Mouse (Mus musculus) intestine, postnatal 0 days (tissue): Measurements from ENCODE around the gene Gm44973. TPM values are rescaled to one million over a fixed set of nuclear protein-coding genes. Genes with fewer than 3 reads are reported as not detected.

Source experiments
- ATAC-seq: fragments of 200-750 bp; cut with Nextera tagmentation; 2 replicates; pipeline ENCODE4 v1.8.0; 2017; ENCODE audit warnings: mild to moderate bottlenecking, moderate TSS enrichment, moderate library complexity
- H3K27ac ChIP-seq: fragments of 300-500 bp; sonication (generic); 2 replicates; pipeline ENCODE4 v1.5.1; 2014; ENCODE audit warnings: mild to moderate bottlenecking, low read depth, low read length, moderate library complexity
- H3K27me3 ChIP-seq: fragments of 300-500 bp; sonication (generic); replicated peaks from 2 replicates; pipeline ENCODE4 v1.6.1; 2014; ENCODE audit warnings: low read length, mixed read lengths; ENCODE audit not compliant: control insufficient read depth, insufficient read depth
- H3K36me3 ChIP-seq: fragments of 300-500 bp; sonication (generic); 2 replicates; pipeline ENCODE4 v1.6.1; 2014; ENCODE audit warnings: mild to moderate bottlenecking, moderate library complexity; ENCODE audit not compliant: control insufficient read depth, insufficient read depth
- H3K4me1 ChIP-seq: fragments of 300-500 bp; sonication (generic); replicated peaks from 2 replicates; pipeline ENCODE4 v1.6.1; 2014; ENCODE audit warnings: antibody characterized with exemption, low read length, mixed read lengths; ENCODE audit not compliant: control insufficient read depth, insufficient read depth
- H3K4me2 ChIP-seq: fragments of 300-500 bp; sonication (generic); replicated peaks from 2 replicates; pipeline ENCODE4 v1.6.1; 2014; ENCODE audit warnings: low read depth, mild to moderate bottlenecking, moderate library complexity
- H3K4me3 ChIP-seq: fragments of 300-500 bp; sonication (generic); 2 replicates; pipeline ENCODE4 v1.5.1; 2014; ENCODE audit warnings: low read depth, low read length
- H3K9ac ChIP-seq: fragments of 300-500 bp; sonication (generic); 2 replicates; pipeline ENCODE4 v1.6.1; 2014; ENCODE audit warnings: mild to moderate bottlenecking, low read depth, low read length
- H3K9me3 ChIP-seq: fragments of 300-500 bp; sonication (generic); 2 replicates; pipeline ENCODE4 v1.6.1; 2016; ENCODE audit warnings: mixed run types; ENCODE audit not compliant: control insufficient read depth
- CTCF ChIP-seq: sonication (generic); IDR thresholded peaks from 2 replicates; pipeline ENCODE4 v1.5.1; 2016; ENCODE audit warnings: low read depth, mild to moderate bottlenecking, control low read depth, antibody characterized with exemption, moderate library complexity
- WGBS: fragments of 180-500 bp; shearing (Covaris S2); extraction: QIAGEN DNeasy Blood & Tissue Kit; methylation state at CpG from one replicate; pipeline ENCODE4 v1.1.7; 2014; 5-methylcytosine and 5-hydroxymethylcytosine counted together
- polyA plus RNA-seq: library from polyadenylated mRNA; unstranded; fragments of >200 nt; fragmentation: Nextera tagmentation; extraction: Ambion mirVana; gene quantifications from 2 replicates; pipeline ENCODE4 v1.2.1, GENCODE M21; 2015

Gene Gm44973
- polyA plus RNA-seq, 1 experiment from 2014 or later: 4.7 TPM

- H3K4me1 ChIP-seq: 0 out of 2 replicates have a peak, but pooled peaks cover 3% of the 10 kb centered on the region
- no peak for TF ChIP-seq CTCF
- H3K36me3 ChIP-seq: peaks cover 60% of the 10 kb centered on the region
- H3K4me2 ChIP-seq: no peak within 1 kb of the TSS
- ATAC-seq: no peak
- H3K27ac ChIP-seq: no peak within 1 kb of the TSS
- H3K9ac ChIP-seq: no peak within 1 kb of the TSS
- no peak within 1 kb of the TSS for H3K4me3 ChIP-seq
- no peaks in the 10 kb centered on the region for H3K27me3 ChIP-seq
- H3K9me3 ChIP-seq: peaks cover 16% of the 10 kb centered on the region
- WGBS: 90% methylated on average over 3 of the region's 3 CpGs
Measured at GRCm38 (mm10) chr7:5033818-5034217, 18.5 kb downstream of the Gm44973 start, which contains the start of gene 4632433K11Rik. 4632433K11Rik (plus strand) TSS chr7:5034118.

GRCm38 (mm10) chr7:5035628-5036027 lies 20.3 kb downstream of the Gm44973 start:
- Histone ChIP-seq H3K4me1 (0 out of 2 replicates have a peak, but pooled peaks cover 3% of the 10 kb centered on the region), H3K36me3 (peaks cover 42% of the 10 kb centered on the region), H3K27ac (no peak overlapping the region), H3K4me3 (no peak overlapping the region), H3K9me3 (peaks cover 8% of the 10 kb centered on the region), H3K27me3 (no peaks in the 10 kb centered on the region), H3K4me2 (no peak overlapping the region), H3K9ac (no peak overlapping the region)
- TF ChIP-seq CTCF: no peak
- WGBS: 98% methylated on average over 17 of the region's 17 CpGs
- no peak for ATAC-seq

DNA sequence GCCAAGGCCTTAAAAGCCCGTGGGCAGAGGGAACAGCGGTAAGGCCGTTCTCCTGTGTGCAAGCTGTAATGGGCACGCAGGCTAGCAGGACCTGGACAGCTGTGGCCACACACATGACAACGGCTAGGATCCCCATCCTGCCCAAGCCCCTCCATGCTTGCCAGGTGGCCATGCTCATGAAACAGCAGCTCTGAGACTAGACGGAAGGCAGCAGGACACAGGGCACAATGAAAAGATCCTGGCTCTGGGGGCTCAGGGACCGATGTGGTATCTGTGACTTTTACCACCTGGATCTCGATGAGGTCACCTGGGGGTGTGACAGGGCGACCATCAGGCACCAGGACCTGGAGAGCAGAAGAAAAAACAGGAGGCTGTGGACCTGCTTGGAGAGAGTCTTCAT lies 20.8 kb downstream of the Gm44973 start:
- 95% methylated on average over 9 of the region's 9 CpGs for WGBS
- Histone ChIP-seq H3K4me3 (no peak overlapping the region), H3K27me3 (no peaks in the 10 kb centered on the region), H3K9ac (no peak overlapping the region), H3K4me1 (0 out of 2 replicates have a peak, but pooled peaks cover 3% of the 10 kb centered on the region), H3K36me3 (peaks cover 37% of the 10 kb centered on the region), H3K27ac (no peak overlapping the region), H3K4me2 (no peak overlapping the region), H3K9me3 (peaks cover 3% of the 10 kb centered on the region; the same call in 1 of the 2 replicates)
- ATAC-seq: no peak
- TF ChIP-seq CTCF: no peak

DNA sequence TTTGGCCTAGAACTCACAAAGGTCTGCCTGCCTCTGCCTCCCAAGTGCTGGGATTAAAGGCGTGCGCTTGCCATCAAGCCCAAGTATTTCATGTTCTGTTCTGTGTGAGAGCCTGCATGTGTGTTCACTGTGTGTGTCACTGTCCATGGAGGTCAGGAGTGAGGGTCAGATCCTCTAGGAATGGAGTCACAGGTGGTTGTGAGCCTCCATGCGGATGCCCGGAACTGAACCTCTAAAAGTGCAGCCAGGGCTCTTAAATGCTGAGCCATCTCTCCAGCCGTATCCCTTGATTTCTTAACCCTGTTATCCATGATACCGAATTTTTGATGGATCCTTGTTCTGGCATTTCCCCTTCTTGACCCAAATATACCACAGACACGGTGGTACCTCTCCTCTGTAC lies 21.7 kb downstream of the Gm44973 start:
- H3K4me3 ChIP-seq: no peak overlapping the region
- no peak overlapping the region for H3K9ac ChIP-seq
- no peak overlapping the region; the same call in 1 of the 2 replicates for H3K4me2 ChIP-seq
- no peak for ATAC-seq
- H3K36me3 ChIP-seq: peaks cover 28% of the 10 kb centered on the region
- no peak for TF ChIP-seq CTCF
- no peaks in the 10 kb centered on the region for H3K9me3 ChIP-seq
- H3K27me3 ChIP-seq: no peaks in the 10 kb centered on the region
- H3K4me1 ChIP-seq: 0 out of 2 replicates have a peak, but pooled peaks cover 3% of the 10 kb centered on the region
- no peak overlapping the region for H3K27ac ChIP-seq
- 95% methylated on average over 7 of the region's 7 CpGs for WGBS

GRCm38 (mm10) chr7:5037467-5037866 lies 22.2 kb downstream of the Gm44973 start:
- 0 out of 2 replicates have a peak, but pooled peaks cover 3% of the 10 kb centered on the region for H3K4me1 ChIP-seq
- TF ChIP-seq CTCF: no peak
- no peaks in the 10 kb centered on the region for H3K27me3 ChIP-seq
- H3K27ac ChIP-seq: peak overlapping the region; percentile 100; the same call in 1 of the 2 replicates
- H3K4me3 ChIP-seq: peak overlapping the region; percentile 68
- WGBS: 69% methylated on average over 8 of the region's 8 CpGs
- H3K9ac ChIP-seq: peak overlapping the region; percentile 88
- peaks cover 24% of the 10 kb centered on the region for H3K36me3 ChIP-seq
- peak overlapping the region; percentile 67 for H3K4me2 ChIP-seq
- no peaks in the 10 kb centered on the region for H3K9me3 ChIP-seq
- ATAC-seq: no peak

DNA sequence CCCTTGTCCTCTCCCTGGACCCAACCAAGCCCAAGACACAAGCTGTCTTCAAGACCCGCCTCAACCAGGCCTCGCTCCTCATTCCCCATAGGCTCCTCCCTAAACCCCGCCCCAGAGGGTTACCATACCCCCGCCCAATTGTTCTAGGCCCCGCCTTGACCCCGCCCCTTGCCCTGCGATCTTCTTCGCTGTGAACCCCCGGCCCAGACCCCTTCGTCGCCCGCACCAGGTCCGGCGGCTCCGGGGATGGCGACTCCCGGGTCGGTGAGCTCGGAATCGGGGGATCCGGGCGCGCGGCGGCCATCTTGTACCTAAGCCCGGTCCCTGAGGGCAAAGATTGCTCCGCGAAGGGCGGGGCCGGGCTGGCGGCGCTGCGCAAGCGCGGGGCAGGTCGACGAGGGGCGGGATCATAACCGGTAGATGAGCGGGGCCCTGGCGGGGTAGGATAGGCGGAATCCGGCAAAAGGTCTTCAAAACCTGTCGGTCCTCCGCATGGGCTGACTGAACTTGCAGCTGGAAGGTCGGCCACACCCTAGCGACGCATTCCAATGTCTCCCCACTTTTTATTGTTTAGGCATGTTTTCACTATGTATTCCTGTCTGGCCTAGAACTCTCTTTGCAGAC lies 22.9 kb downstream of the Gm44973 start, which contains the start of gene Zfp784:
Gene Zfp784, minus strand, starts transcription at position 338 of the 624 bp plus-strand sequence.
- H3K27me3 ChIP-seq: no peaks in the 10 kb centered on the region
- H3K9me3 ChIP-seq: no peaks in the 10 kb centered on the region
- peak within 1 kb of the TSS; percentile 68 for H3K4me3 ChIP-seq
- peaks cover 19% of the 10 kb centered on the region for H3K36me3 ChIP-seq
- H3K27ac ChIP-seq: peak within 1 kb of the TSS; percentile 100
- no peak for TF ChIP-seq CTCF
- H3K4me2 ChIP-seq: peak within 1 kb of the TSS; percentile 67
- ATAC-seq: peak; percentile 99
- under 1% methylated on average over 48 of the region's 48 CpGs for WGBS
- peak within 1 kb of the TSS; percentile 88 for H3K9ac ChIP-seq
- H3K4me1 ChIP-seq: 0 out of 2 replicates have a peak, but pooled peaks cover 3% of the 10 kb centered on the region
